Comparison of ENCODE assay signal across 8 mouse cellular contexts in the genomic region with DNA sequence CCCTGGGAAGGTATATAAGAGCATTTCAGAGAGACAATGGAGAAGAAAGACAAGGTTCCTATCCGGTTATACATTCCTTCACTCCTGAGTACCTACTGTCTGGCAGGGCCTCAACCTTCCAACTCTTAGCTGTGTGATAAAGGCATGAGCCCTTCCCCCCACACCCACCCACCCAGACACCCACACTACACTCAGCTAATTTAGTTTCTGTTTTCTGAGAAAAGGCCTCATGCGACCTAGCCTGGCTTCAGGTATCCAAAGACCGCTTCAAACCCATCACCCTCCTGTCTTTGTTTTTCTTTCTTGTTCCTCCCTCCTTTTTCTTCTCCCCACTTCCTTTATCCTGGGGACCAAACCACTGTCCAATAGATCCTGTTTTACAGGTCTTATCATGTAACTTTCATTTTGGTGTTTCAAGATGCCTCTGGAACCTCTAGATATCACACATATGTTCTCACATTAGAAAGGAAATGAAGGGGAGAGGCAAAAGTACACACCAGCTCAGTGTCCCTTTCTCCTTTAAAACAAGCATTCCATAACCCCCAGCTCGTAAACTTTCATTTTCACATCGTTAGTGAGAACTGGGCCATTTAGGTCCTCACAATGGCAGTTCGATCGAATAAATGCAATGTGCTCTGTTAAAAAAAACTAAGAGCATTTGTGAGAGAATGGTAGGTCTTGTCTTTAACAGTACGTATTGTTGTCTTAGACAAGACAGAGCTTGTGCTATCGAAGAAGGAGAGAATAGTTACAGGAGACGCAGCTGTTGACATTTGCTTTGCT. TPM values are rescaled to one million over a fixed set of nuclear protein-coding genes. Genes with fewer than 3 reads are reported as not detected.
A peak's percentile ranks its signal among the peaks of the same experiment; 100 is the strongest.
DNase-seq lines count a peak whose midpoint lies in the region; ATAC-seq lines count a peak whose summit lies in the region.

No protein-coding gene starts in this region.

- H3K27ac ChIP-seq in limb, embryonic 15.5 days = peak overlapping the region; percentile 99; the same call in 1 of the 2 replicates
- 0 out of 2 replicates have a peak overlapping the region, but pooled peaks have one; percentile 48 for H3K27ac ChIP-seq in stomach, embryonic 15.5 days

- H3K27me3 ChIP-seq in limb, embryonic 15.5 days = no peaks in the 10 kb centered on the region
- H3K27me3 ChIP-seq in stomach, embryonic 15.5 days (replicated peaks) = no peaks in the 10 kb centered on the region

- no peak overlapping the region for H3K9ac ChIP-seq in limb, embryonic 15.5 days
- H3K9ac ChIP-seq in stomach, embryonic 15.5 days = no peak overlapping the region

- H3K4me2 ChIP-seq in limb, embryonic 15.5 days = peak overlapping the region; percentile 41
- peak overlapping the region; percentile 56 for H3K4me2 ChIP-seq in stomach, embryonic 15.5 days

- peak; percentile 36 for DNase-seq in cerebellum, adult 9-10 months
- DNase-seq in cerebellum, adult 9-11 months = no peak
- peak; percentile 14 for DNase-seq in spleen, adult 12 weeks (ENCODE audit: low spot score)
- no peak for DNase-seq in spleen, postnatal 4 days (ENCODE audit: low spot score in 2 of 2)
- DNase-seq in right cerebral cortex, adult 2 months (ENCODE audit: low spot score in 2 of 2) = no peak
- no peak for DNase-seq in adrenal gland, postnatal 14 days

- H3K9me3 ChIP-seq in limb, embryonic 15.5 days = no peaks in the 10 kb centered on the region
- no peaks in the 10 kb centered on the region for H3K9me3 ChIP-seq in stomach, embryonic 15.5 days

- peaks cover 18% of the 10 kb centered on the region for H3K4me1 ChIP-seq in limb, embryonic 15.5 days
- H3K4me1 ChIP-seq in stomach, embryonic 15.5 days = peaks cover 13% of the 10 kb centered on the region; the same call in 1 of the 2 replicates

- WGBS in limb, embryonic 15.5 days = 65% methylated on average over 10 of the region's 10 CpGs
- 78% methylated on average over 10 of the region's 10 CpGs for WGBS in stomach, embryonic 15.5 days

- H3K4me3 ChIP-seq in limb, embryonic 15.5 days = peak overlapping the region; percentile 84; the same call in 1 of the 2 replicates
- no peak overlapping the region for H3K4me3 ChIP-seq in stomach, embryonic 15.5 days (replicated peaks)

- no peak for ATAC-seq in limb, embryonic 15.5 days (ENCODE audit: insufficient number of reproducible peaks, low FRiP score, low TSS enrichment, low read depth)
- no peak for ATAC-seq in stomach, embryonic 15.5 days (ENCODE audit: insufficient read depth, low FRiP score, low read depth)

- no peaks in the 10 kb centered on the region for H3K36me3 ChIP-seq in limb, embryonic 15.5 days
- no peaks in the 10 kb centered on the region for H3K36me3 ChIP-seq in stomach, embryonic 15.5 days

RNA-seq across cellular contexts. Expression of a gene that starts 1.1 kb away (rescaled TPM):
- polyA plus RNA-seq in limb, embryonic 15.5 days (2015; fragmentation: Nextera tagmentation; extraction: Ambion mirVana) = 121 and 135 TPM in 2 replicates
- polyA plus RNA-seq in stomach, embryonic 15.5 days (2015; fragmentation: Nextera tagmentation; extraction: Ambion mirVana) = 98.1 and 103 TPM in 2 replicates
- total RNA-seq in adrenal gland, postnatal 14 days (2021) = 266 and 290 TPM in 2 replicates

RNA-seq across cellular contexts. Expression of a gene that starts 39.5 kb away (rescaled TPM):
- 0.94 and 0.97 TPM in 2 replicates for polyA plus RNA-seq in limb, embryonic 15.5 days (2015; fragmentation: Nextera tagmentation; extraction: Ambion mirVana)
- polyA plus RNA-seq in stomach, embryonic 15.5 days (2015; fragmentation: Nextera tagmentation; extraction: Ambion mirVana) = 14.2 and 18.1 TPM in 2 replicates
- total RNA-seq in adrenal gland, postnatal 14 days (2021) = 8.4 and 8.9 TPM in 2 replicates

Comparison
In these comparisons a context has a peak if more than half of its experiments do, and no peak if none do; other contexts are left out.
1. DNase-seq: peak in cerebellum, adult 9-10 months (single experiment) and spleen, adult 12 weeks (single experiment); none in cerebellum, adult 9-11 months (single experiment), spleen, postnatal 4 days (0 of 2), right cerebral cortex, adult 2 months (0 of 2) and adrenal gland, postnatal 14 days (single experiment).